Mouse (Mus musculus) lung, postnatal 25 days (tissue): ENCODE data around the gene Cybrd1.

Experiments
- DNase-seq: peaks from one replicate; pipeline ENCODE4 v3.0.0; 2022; ENCODE audit warnings: low spot score

The Cybrd1 gene

GRCm38 (mm10) chr2:71117797-71118708 is at the start of gene Cybrd1:
TSS of gene Cybrd1 (plus strand) at chr2:71117923.
- DNase-seq: no peak

- no peak for DNase-seq
Measured at GRCm38 (mm10) chr2:71071601-71072000, 46.1 kb upstream of the Cybrd1 start.

- DNase-seq: no peak
Measured at GRCm38 (mm10) chr2:71073330-71073729, 44.4 kb upstream of the Cybrd1 start.

- no peak for DNase-seq
Measured at GRCm38 (mm10) chr2:71073828-71074227, 43.9 kb upstream of the Cybrd1 start.

- no peak for DNase-seq
Measured at GRCm38 (mm10) chr2:71082416-71082815, 35.3 kb upstream of the Cybrd1 start.

GRCm38 (mm10) chr2:71083454-71084193 is 34.1 kb upstream of the Cybrd1 start:
- no peak for DNase-seq

- no peak for DNase-seq
Measured at GRCm38 (mm10) chr2:71089766-71090165, 28.0 kb upstream of the Cybrd1 start.

GRCm38 (mm10) chr2:71090660-71091445 is 26.9 kb upstream of the Cybrd1 start:
- no peak for DNase-seq

GRCm38 (mm10) chr2:71096170-71096569 is 21.6 kb upstream of the Cybrd1 start:
- DNase-seq: no peak

GRCm38 (mm10) chr2:71102621-71103291 is 15.0 kb upstream of the Cybrd1 start:
- no peak for DNase-seq

GRCm38 (mm10) chr2:71103292-71103680 is 14.4 kb upstream of the Cybrd1 start:
- no peak for DNase-seq

GRCm38 (mm10) chr2:71104696-71105095 is 13.0 kb upstream of the Cybrd1 start:
- no peak for DNase-seq

GRCm38 (mm10) chr2:71105469-71106215 is 12.1 kb upstream of the Cybrd1 start:
- no peak for DNase-seq

GRCm38 (mm10) chr2:71107225-71107624 is 10.5 kb upstream of the Cybrd1 start:
- no peak for DNase-seq

- DNase-seq: no peak
Measured at GRCm38 (mm10) chr2:71108541-71108940, 9.2 kb upstream of the Cybrd1 start.

GRCm38 (mm10) chr2:71113489-71114171 is 4.1 kb upstream of the Cybrd1 start:
- DNase-seq: no peak

GRCm38 (mm10) chr2:71116151-71116550 is 1.6 kb upstream of the Cybrd1 start:
- no peak for DNase-seq

- DNase-seq: no peak
Measured at GRCm38 (mm10) chr2:71120844-71121243, 3.1 kb downstream of the Cybrd1 start.

GRCm38 (mm10) chr2:71121406-71121805 is 3.7 kb downstream of the Cybrd1 start:
- DNase-seq: no peak

GRCm38 (mm10) chr2:71122268-71123029 is 4.7 kb downstream of the Cybrd1 start:
- DNase-seq: no peak
